Mouse (Mus musculus) heart, postnatal 0 days (tissue): ENCODE results near the gene Gm42715. TPM values are rescaled to one million over a fixed set of nuclear protein-coding genes. Genes with fewer than 3 reads are reported as not detected.
"Not testable (repeated sequence)": the region's sequence is repeated elsewhere in the genome, so short reads cannot be mapped to it uniquely, and the experiment has no call there.

ENCODE experiments used
- ATAC-seq: fragments of 200-750 bp; cut with Nextera tagmentation; 2 replicates; pipeline ENCODE4 v1.8.0; 2017; ENCODE audit warnings: low read depth, moderate number of reproducible peaks, moderate library complexity; ENCODE audit not compliant: insufficient read depth
- DNase-seq: peaks from one replicate; pipeline ENCODE4 v3.0.0-alpha.2; 2016; ENCODE audit warnings: low spot score
- H3K27ac ChIP-seq: fragments of 300-500 bp; sonication (generic); 2 replicates; pipeline ENCODE4 v1.5.1; 2014; ENCODE audit warnings: low read depth, mild to moderate bottlenecking
- H3K27me3 ChIP-seq: fragments of 300-500 bp; sonication (generic); 2 replicates; pipeline ENCODE4 v1.6.1; 2014; ENCODE audit warnings: low read length, mixed read lengths; ENCODE audit not compliant: control insufficient read depth, insufficient read depth
- H3K36me3 ChIP-seq: fragments of 300-500 bp; sonication (generic); replicated peaks from 2 replicates; pipeline ENCODE4 v1.6.1; 2014; ENCODE audit warnings: low read length, mixed read lengths; ENCODE audit not compliant: control insufficient read depth, insufficient read depth
- H3K4me1 ChIP-seq: fragments of 300-500 bp; sonication (generic); 2 replicates; pipeline ENCODE4 v1.6.1; 2014; ENCODE audit warnings: antibody characterized with exemption; ENCODE audit not compliant: control insufficient read depth, insufficient read depth
- H3K4me2 ChIP-seq: fragments of 300-500 bp; sonication (generic); 2 replicates; pipeline ENCODE4 v1.6.1; 2014; ENCODE audit warnings: low read depth, mild to moderate bottlenecking, low read length, moderate library complexity
- H3K4me3 ChIP-seq: fragments of 300-500 bp; sonication (generic); 2 replicates; pipeline ENCODE4 v1.5.1; 2014; ENCODE audit warnings: low read depth, low read length
- H3K9ac ChIP-seq: fragments of 300-500 bp; sonication (generic); replicated peaks from 2 replicates; pipeline ENCODE4 v1.6.1; 2014; ENCODE audit warnings: low read depth, low read length, mixed read lengths
- H3K9me3 ChIP-seq: fragments of 300-500 bp; sonication (generic); replicated peaks from 2 replicates; pipeline ENCODE4 v1.6.1; 2016; ENCODE audit warnings: low read length; ENCODE audit not compliant: control insufficient read depth
- CTCF ChIP-seq: IDR thresholded peaks from 2 replicates; pipeline ENCODE4 v1.5.1; 2016; ENCODE audit warnings: antibody characterized with exemption, control low read depth, low read depth
- EP300 ChIP-seq: IDR thresholded peaks from 2 replicates; pipeline ENCODE4 v1.6.1; 2016; ENCODE audit warnings: antibody characterized with exemption, low read depth
- WGBS: fragments of 180-500 bp; shearing (Covaris S2); extraction: QIAGEN DNeasy Blood & Tissue Kit; methylation state at CpG from one replicate; pipeline ENCODE4 v1.1.7; 2014; 5-methylcytosine and 5-hydroxymethylcytosine counted together
- polyA plus RNA-seq: library from polyadenylated mRNA; unstranded; fragments of >200 nt; fragmentation: Nextera tagmentation; extraction: Ambion mirVana; gene quantifications from 2 replicates; pipeline ENCODE4 v1.2.1, GENCODE M21; 2015
- total RNA-seq: library from RNA; depleted of rRNA; stranded (reverse); fragments of >200 nt; gene quantifications from 2 replicates; pipeline ENCODE4 v1.2.3, GENCODE M21; 2014; ENCODE audit warnings: low replicate concordance

Gene Gm42715
- total and polyA plus RNA-seq, 2 experiments from 2014 or later = 4.8 to 17.4 TPM

- Histone ChIP-seq H3K27ac (no peak overlapping the region), H3K27me3 (no peaks in the 10 kb centered on the region), H3K4me3 (no peak overlapping the region), H3K9ac (no peak overlapping the region), H3K9me3 (no peaks in the 10 kb centered on the region), H3K4me2 (no peak overlapping the region), H3K36me3 (peaks cover 80% of the 10 kb centered on the region), H3K4me1 (peaks cover 6% of the 10 kb centered on the region; the same call in 1 of the 2 replicates)
- 85% methylated on average over 5 of the region's 5 CpGs for WGBS
- ATAC-seq = no peak
- no peak for DNase-seq
- TF ChIP-seq EP300 (no peak), CTCF (no peak)
Observed at GRCm38 (mm10) chr7:127485416-127485815, 34.0 kb upstream of the Gm42715 start.

DNA sequence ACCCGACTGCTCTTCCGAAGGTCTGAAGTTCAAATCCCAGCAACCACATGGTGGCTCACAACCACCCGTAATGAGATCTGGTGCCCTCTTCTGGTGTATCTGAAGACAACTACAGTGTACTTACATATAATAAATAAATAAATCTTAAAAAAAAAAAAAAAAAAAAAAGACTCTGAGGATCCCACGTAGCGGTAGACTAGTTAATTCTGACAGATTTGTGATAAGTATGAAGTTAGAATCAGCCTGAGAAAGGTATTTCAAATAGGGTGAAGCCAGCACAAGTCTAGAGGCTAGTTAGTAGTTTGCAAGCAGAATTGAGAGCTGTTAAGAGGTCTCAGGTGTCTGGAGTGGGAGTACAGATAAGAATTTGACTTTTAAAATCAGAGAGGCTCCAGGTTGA lies 31.0 kb upstream of the Gm42715 start:
- not testable (repeated sequence) for H3K4me2 ChIP-seq, H3K27me3 ChIP-seq, H3K27ac ChIP-seq, H3K9ac ChIP-seq, DNase-seq, H3K4me1 ChIP-seq, H3K4me3 ChIP-seq, ATAC-seq, H3K9me3 ChIP-seq
- 82% methylated on average over 4 of the region's 5 CpGs for WGBS
- peaks cover 88% of the 10 kb centered on the region for H3K36me3 ChIP-seq

DNA sequence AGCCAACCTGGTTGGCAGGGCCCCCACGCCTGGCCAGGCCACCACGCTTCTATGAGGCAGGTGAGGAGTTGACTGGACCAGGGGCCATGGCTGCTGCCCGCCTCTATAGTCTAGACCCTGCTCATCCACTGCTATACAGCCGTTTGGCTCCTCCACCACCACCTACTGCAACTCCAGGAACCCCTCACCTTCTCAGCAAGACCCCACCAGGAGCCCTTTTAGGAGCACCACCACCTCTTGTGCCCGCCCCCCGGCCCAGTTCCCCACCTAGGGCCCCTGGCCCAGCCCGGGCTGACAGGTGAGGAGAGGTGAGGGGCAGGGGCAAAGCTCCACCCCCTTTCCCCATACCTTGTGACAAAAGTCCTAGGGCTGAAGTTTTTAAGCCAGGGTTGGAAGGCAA lies 29.4 kb upstream of the Gm42715 start:
- no peak for ATAC-seq
- 91% methylated on average over 7 of the region's 7 CpGs for WGBS

GRCm38 (mm10) chr7:127491846-127492245 lies 27.5 kb upstream of the Gm42715 start:
- WGBS = 87% methylated on average over 3 of the region's 3 CpGs
- TF ChIP-seq CTCF = no peak
- TF ChIP-seq EP300 = no peak
- no peak overlapping the region for H3K27ac ChIP-seq
- H3K27me3 ChIP-seq = no peaks in the 10 kb centered on the region
- H3K36me3 ChIP-seq = peaks cover 54% of the 10 kb centered on the region
- ATAC-seq = no peak
- H3K9ac ChIP-seq = no peak overlapping the region
- no peaks in the 10 kb centered on the region for H3K9me3 ChIP-seq
- no peak overlapping the region for H3K4me2 ChIP-seq
- H3K4me3 ChIP-seq = no peak overlapping the region
- no peaks in the 10 kb centered on the region for H3K4me1 ChIP-seq
- DNase-seq = no peak

More for the DNA sequence above, 29.4 kb upstream of the Gm42715 start:
- DNase-seq = no peak
- H3K27me3 ChIP-seq = no peaks in the 10 kb centered on the region
- no peak overlapping the region for H3K27ac ChIP-seq
- H3K36me3 ChIP-seq = peaks cover 72% of the 10 kb centered on the region
- no peak overlapping the region for H3K9ac ChIP-seq
- H3K9me3 ChIP-seq = no peaks in the 10 kb centered on the region
- TF ChIP-seq CTCF (no peak), EP300 (no peak)
- H3K4me1 ChIP-seq = no peaks in the 10 kb centered on the region
- H3K4me3 ChIP-seq = no peak overlapping the region
- no peak overlapping the region for H3K4me2 ChIP-seq

- DNase-seq = no peak
- H3K4me1 ChIP-seq = no peaks in the 10 kb centered on the region
- peaks cover 30% of the 10 kb centered on the region for H3K36me3 ChIP-seq
- ATAC-seq = no peak
- H3K27me3 ChIP-seq = no peaks in the 10 kb centered on the region
- H3K9me3 ChIP-seq = no peaks in the 10 kb centered on the region
- no peak overlapping the region for H3K4me3 ChIP-seq
- TF ChIP-seq CTCF = no peak
- H3K4me2 ChIP-seq = no peak overlapping the region
- no peak overlapping the region for H3K9ac ChIP-seq
- no peak overlapping the region for H3K27ac ChIP-seq
Observed at GRCm38 (mm10) chr7:127494648-127495047, 24.7 kb upstream of the Gm42715 start.

DNA sequence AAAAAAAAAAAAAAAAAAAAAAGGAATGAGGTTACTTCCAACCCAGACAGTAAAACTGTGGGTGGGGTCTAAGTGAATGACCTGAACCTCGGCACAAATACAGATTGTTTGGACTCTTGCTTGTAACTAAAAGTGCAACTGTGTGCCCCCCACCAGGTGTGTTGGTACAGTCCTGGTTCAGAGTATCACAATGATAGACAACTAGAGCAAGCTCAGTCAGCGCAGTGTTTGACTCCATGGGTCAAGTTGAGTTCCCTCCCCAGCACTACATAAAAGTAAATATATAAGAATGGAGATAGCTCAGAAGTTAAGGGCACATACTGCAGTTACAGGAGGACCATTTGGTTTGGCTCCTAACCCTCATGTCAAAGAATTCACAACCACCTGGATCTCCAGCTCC lies 22.0 kb upstream of the Gm42715 start:
- no peak for ATAC-seq
- no peaks in the 10 kb centered on the region for H3K27me3 ChIP-seq
- TF ChIP-seq CTCF (no peak), EP300 (no peak)
- no peak for DNase-seq
- H3K36me3 ChIP-seq = 0 out of 2 replicates have a peak, but pooled peaks cover 3% of the 10 kb centered on the region
- H3K9ac ChIP-seq = no peak overlapping the region
- WGBS = 86% methylated on average over 2 of the region's 2 CpGs
- H3K4me3 ChIP-seq = no peak overlapping the region
- H3K27ac ChIP-seq = no peak overlapping the region
- H3K4me1 ChIP-seq = no peaks in the 10 kb centered on the region
- H3K9me3 ChIP-seq = no peaks in the 10 kb centered on the region
- no peak overlapping the region for H3K4me2 ChIP-seq
